In genomic region chr13:44018489-44019303, GRCm38 (mm10) we compare ENCODE assay signal across 9 mouse cellular contexts.
DNase-seq lines count a peak whose midpoint lies in the region; ATAC-seq and TF ChIP-seq lines count a peak whose summit lies in the region.
"Had no signal": no experiment of that assay in that cellular context is flagged by ENCODE, and none has a peak within 500 bp of the region (broad histone marks: within the 10 kb centered on the region; RNA-seq: fewer than 3 reads in every experiment).

No protein-coding gene starts in this region.

- peaks cover 63% of the 10 kb centered on the region for H3K4me1 ChIP-seq in E14TG2a.4 (replicated peaks; ENCODE audit: low read depth, low read length)
- peaks cover 47% of the 10 kb centered on the region for H3K4me1 ChIP-seq in forebrain, embryonic 12.5 days
- H3K4me1 ChIP-seq in midbrain, embryonic 10.5 days: peaks cover 50% of the 10 kb centered on the region

- H3K36me3 ChIP-seq in E14TG2a.4 (ENCODE audit: insufficient read depth, low read length): no peaks in the 10 kb centered on the region
- no peaks in the 10 kb centered on the region for H3K36me3 ChIP-seq in forebrain, embryonic 12.5 days (replicated peaks)
- H3K36me3 ChIP-seq in midbrain, embryonic 10.5 days: no peaks in the 10 kb centered on the region
- H3K36me3 ChIP-seq: embryonic facial prominence, embryonic 15.5 days had no signal

- H3K27me3 ChIP-seq in E14TG2a.4 (ENCODE audit: insufficient read depth, low read length): no peaks in the 10 kb centered on the region
- peaks cover 38% of the 10 kb centered on the region for H3K27me3 ChIP-seq in forebrain, embryonic 12.5 days
- peaks cover 98% of the 10 kb centered on the region for H3K27me3 ChIP-seq in midbrain, embryonic 10.5 days (ENCODE audit: low read depth, poor library complexity, severe bottlenecking)
- H3K27me3 ChIP-seq: embryonic facial prominence, embryonic 15.5 days had no signal

- H3K4me2 ChIP-seq in forebrain, embryonic 12.5 days: peak overlapping the region; percentile 32
- H3K4me2 ChIP-seq: embryonic facial prominence, embryonic 15.5 days had no signal

- peak; percentile 59 for ATAC-seq in forebrain, embryonic 12.5 days (ENCODE audit: low FRiP score)

- peak; percentile 99 for DNase-seq in ES-CJ7 (ENCODE audit: low read depth, low spot score)
- peak; percentile 67 for DNase-seq in midbrain, embryonic 10.5 days (ENCODE audit: low spot score)
- DNase-seq in left cerebral cortex, adult 18-20 months (ENCODE audit: low spot score in 2 of 2): no peak
- no peak for DNase-seq in cerebellum, postnatal 14 days
- no peak for DNase-seq in ovary, postnatal 10 days (ENCODE audit: low spot score)
- DNase-seq: kidney, postnatal 25 days had no signal

- peak overlapping the region; percentile 8 for H3K27ac ChIP-seq in forebrain, embryonic 12.5 days
- peak overlapping the region; percentile 74 for H3K27ac ChIP-seq in midbrain, embryonic 10.5 days (replicated peaks)
- H3K27ac ChIP-seq: embryonic facial prominence, embryonic 15.5 days had no signal

- peak overlapping the region; percentile 39 for H3K4me3 ChIP-seq in E14TG2a.4 (replicated peaks; ENCODE audit: low read length)
- no peak overlapping the region for H3K4me3 ChIP-seq in forebrain, embryonic 12.5 days (replicated peaks)
- peak overlapping the region; percentile 29 for H3K4me3 ChIP-seq in midbrain, embryonic 10.5 days
- H3K4me3 ChIP-seq: embryonic facial prominence, embryonic 15.5 days had no signal

- H3K9me3 ChIP-seq in E14TG2a.4 (ENCODE audit: low read length): peaks cover 8% of the 10 kb centered on the region
- H3K9me3 ChIP-seq in forebrain, embryonic 12.5 days: no peaks in the 10 kb centered on the region
- H3K9me3 ChIP-seq in midbrain, embryonic 10.5 days (replicated peaks): no peaks in the 10 kb centered on the region
- H3K9me3 ChIP-seq: embryonic facial prominence, embryonic 15.5 days had no signal

- no peak for TF ChIP-seq CTCF in E14TG2a.4 (conservative IDR thresholded peaks at IDR 0.05; ENCODE audit: low read length)

- WGBS in forebrain, embryonic 12.5 days: 3% methylated on average over 8 of the region's 8 CpGs
- 10% methylated on average over 8 of the region's 8 CpGs for WGBS in midbrain, embryonic 10.5 days

- H3K9ac ChIP-seq in forebrain, embryonic 12.5 days: 0 out of 2 replicates have a peak overlapping the region, but pooled peaks have one; percentile 2
- H3K9ac ChIP-seq: embryonic facial prominence, embryonic 15.5 days had no signal

Comparison
In these comparisons a context has a peak if more than half of its experiments do, and no peak if none do; other contexts are left out.
1. DNase-seq: peak in ES-CJ7 (single experiment) and midbrain, embryonic 10.5 days (single experiment); none in left cerebral cortex, adult 18-20 months (0 of 2), cerebellum, postnatal 14 days (0 of 2) and ovary, postnatal 10 days (single experiment).